Mouse (Mus musculus): ENCODE data around the gene Zbtb24.

DNA sequence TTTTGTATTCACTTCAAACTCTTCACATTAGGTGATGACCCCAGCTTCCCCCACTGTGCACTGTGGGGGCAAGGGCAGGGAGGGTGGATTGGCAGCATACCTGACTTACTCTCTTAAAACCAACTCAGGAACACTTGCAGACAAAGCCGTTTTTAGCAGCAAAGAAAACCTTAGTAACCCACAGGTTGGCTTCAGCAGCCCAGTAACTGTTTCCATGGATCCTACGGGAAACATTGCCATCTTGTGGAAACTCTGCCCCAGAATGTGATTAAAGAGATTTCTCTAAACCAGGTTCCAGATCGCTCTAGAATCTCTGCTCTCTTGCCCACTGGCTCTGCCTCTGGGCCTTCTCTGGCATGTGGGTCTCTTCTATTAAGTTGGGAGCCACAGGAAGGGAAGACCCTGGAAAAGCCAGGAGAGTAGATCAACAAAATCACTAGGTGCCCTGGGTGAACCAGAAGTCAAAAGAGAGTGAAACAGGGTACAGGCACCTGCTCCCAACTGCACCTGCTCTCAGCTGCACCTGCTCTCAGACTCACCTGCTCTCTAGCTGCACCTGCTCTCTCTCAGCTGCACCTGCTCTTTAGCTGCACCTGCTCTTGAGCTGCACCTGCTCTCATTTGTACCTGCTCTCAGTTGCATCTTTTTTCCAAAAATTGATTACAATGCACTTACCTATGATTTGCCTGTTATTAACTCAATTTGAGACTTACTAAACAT is 46.1 kb upstream of the Zbtb24 start:
- TF ChIP-seq CTCF (IDR thresholded peaks at IDR 0.05; ENCODE audit: insufficient read depth, low read length) (no peak), POLR2A (IDR thresholded peaks at IDR 0.05; ENCODE audit: borderline replicate concordance, extremely low read depth, low read depth, low read length) (no peak)
